Mouse (Mus musculus) E14TG2a.4 (cell line): ENCODE results near the gene Foxo3.

ENCODE experiments used
- CTCF ChIP-seq: conservative IDR thresholded peaks from 2 replicates; pipeline ENCODE4 v1.5.1; 2014; ENCODE audit warnings: low read length
- NANOG ChIP-seq: IDR thresholded peaks from 2 replicates; pipeline ENCODE4 v1.6.1; 2014; ENCODE audit warnings: borderline replicate concordance, low read length, mixed read lengths

GRCm38 (mm10) chr10:42296559-42296958 is 20.0 kb upstream of the Foxo3 start:
- TF ChIP-seq CTCF, result no peak
- TF ChIP-seq NANOG, result no peak
